19 mouse cellular contexts compared by ENCODE assay signal in genomic region chr6:6562716-6563115, GRCm38 (mm10). TPM values are rescaled to one million over a fixed set of nuclear protein-coding genes. Genes with fewer than 3 reads are reported as not detected.
A peak's percentile ranks its signal among the peaks of the same experiment; 100 is the strongest.
DNase-seq lines count a peak whose midpoint lies in the region; TF ChIP-seq lines count a peak whose summit lies in the region.
"Had no signal": no experiment of that assay in that cellular context is flagged by ENCODE, and none has a peak within 500 bp of the region (broad histone marks: within the 10 kb centered on the region; RNA-seq: fewer than 3 reads in every experiment).

No protein-coding gene starts in this region.

- no peak for TF ChIP-seq CTCF in left cerebral cortex, adult 2 months (IDR thresholded peaks at IDR 0.05)

- H3K27ac ChIP-seq in left cerebral cortex, adult 2 months = no peak overlapping the region
- H3K27ac ChIP-seq: forebrain, embryonic 10.5 days; limb, embryonic 12.5 days; liver, embryonic 12.5 days had no signal

- DNase-seq in adrenal gland, postnatal 10 days = peak; percentile 34
- no peak for DNase-seq in adrenal gland, adult 2 months
- DNase-seq in heart, adult 9 months (ENCODE audit: low spot score in 2 of 2) = peak; percentile 8 to 55
- DNase-seq in heart, postnatal 25 days (ENCODE audit: low spot score) = no peak
- peak; percentile 19 for DNase-seq in left cerebral cortex, postnatal 4 days
- no peak for DNase-seq in left cerebral cortex, adult 2 months (ENCODE audit: extremely low spot score in 1 of 2, low spot score in 2 of 2)
- DNase-seq in heart, postnatal 14 days = peak; percentile 25 to 40
- no peak for DNase-seq in testis, postnatal 14 days (ENCODE audit: low spot score)
- DNase-seq: adrenal gland, postnatal 25 days; cerebellum, adult 11-12 months; cerebellum, postnatal 36 days; forebrain, postnatal 0 days; kidney, adult 18-20 months; lung, adult 2 months; right cerebral cortex, adult 18-20 months; thymus, postnatal 25 days had no signal

- no peak overlapping the region for H3K4me3 ChIP-seq in left cerebral cortex, adult 2 months
- H3K4me3 ChIP-seq: forebrain, embryonic 10.5 days; limb, embryonic 12.5 days; liver, embryonic 12.5 days had no signal

- intact Hi-C loops in heart, postnatal 25 days (cut with DNase I) = no loop called here
- intact Hi-C loops in left cerebral cortex, postnatal 4 days (cut with DNase I) = no loop called here
- intact Hi-C loops in left cerebral cortex, adult 2 months (cut with DNase I) = no loop called here
- intact Hi-C loops in heart, postnatal 14 days (cut with DNase I) = no loop called here

RNA-seq across cellular contexts. Expression of gene Sem1, which starts 15.7 kb away (rescaled TPM):
- total RNA-seq in adrenal gland, postnatal 10 days (2021) = 10 to 100 TPM; 86.1 to 98.1 TPM
- total RNA-seq in adrenal gland, adult 2 months (2021) = 10 to 100 TPM; 56.4 to 71.5 TPM
- polyA plus RNA-seq in adrenal gland, adult 2 months (2012; rRNA removed) = 5.3 and 5.9 TPM in 2 replicates
- total RNA-seq in heart, postnatal 25 days (2021) = 100 to 1,000 TPM in 1 of 2 experiments, 10 to 100 TPM in 1; 96.2 to 105 TPM
- 10 to 100 TPM; 47.4 to 54.3 TPM for total RNA-seq in left cerebral cortex, postnatal 4 days (2021)
- 10 to 100 TPM; 41.5 to 45.3 TPM for total RNA-seq in left cerebral cortex, adult 2 months (2021)
- 10 to 100 TPM; 92.0 to 96.7 TPM for total RNA-seq in heart, postnatal 14 days (2021)

Comparison
In these comparisons a context has a peak if more than half of its experiments do, and no peak if none do; other contexts are left out.
1. DNase-seq: peak in adrenal gland, postnatal 10 days (single experiment), heart, adult 9 months (2 of 2), left cerebral cortex, postnatal 4 days (single experiment) and heart, postnatal 14 days (2 of 2); none in adrenal gland, adult 2 months (single experiment), heart, postnatal 25 days (single experiment), left cerebral cortex, adult 2 months (0 of 2) and testis, postnatal 14 days (single experiment).